Mouse (Mus musculus) neural tube, embryonic 15.5 days (tissue): ENCODE measurements around the gene Dcdc2a. TPM values are rescaled to one million over a fixed set of nuclear protein-coding genes. Genes with fewer than 3 reads are reported as not detected.

ENCODE experiments used
- ATAC-seq: fragments of 200-750 bp; cut with Nextera tagmentation; 2 replicates; pipeline ENCODE4 v1.8.0; 2017; ENCODE audit warnings: mild to moderate bottlenecking, moderate TSS enrichment, moderate library complexity; ENCODE audit not compliant: low FRiP score
- H3K27ac ChIP-seq: fragments of 300-500 bp; sonication (generic); replicated peaks from 2 replicates; pipeline ENCODE4 v1.5.1; 2015; ENCODE audit warnings: mild to moderate bottlenecking, inconsistent platforms
- H3K27me3 ChIP-seq: fragments of 300-500 bp; sonication (generic); replicated peaks from 2 replicates; pipeline ENCODE4 v1.6.1; 2015; ENCODE audit warnings: inconsistent platforms
- H3K36me3 ChIP-seq: fragments of 300-500 bp; sonication (generic); 2 replicates; pipeline ENCODE4 v1.6.1; 2015; ENCODE audit warnings: inconsistent platforms
- H3K4me1 ChIP-seq: fragments of 300-500 bp; sonication (generic); 2 replicates; pipeline ENCODE4 v1.6.1; 2015; ENCODE audit warnings: inconsistent platforms
- H3K4me2 ChIP-seq: fragments of 300-500 bp; sonication (generic); 2 replicates; pipeline ENCODE4 v1.6.1; 2015; ENCODE audit warnings: inconsistent platforms, mild to moderate bottlenecking, moderate library complexity
- H3K4me3 ChIP-seq: fragments of 300-500 bp; sonication (generic); replicated peaks from 2 replicates; pipeline ENCODE4 v1.5.1; 2015; ENCODE audit warnings: mild to moderate bottlenecking, inconsistent platforms
- H3K9ac ChIP-seq: fragments of 300-500 bp; sonication (generic); replicated peaks from 2 replicates; pipeline ENCODE4 v1.6.1; 2015; ENCODE audit warnings: mild to moderate bottlenecking, inconsistent platforms
- H3K9me3 ChIP-seq: fragments of 300-500 bp; sonication (generic); replicated peaks from 2 replicates; pipeline ENCODE4 v1.6.1; 2016; ENCODE audit warnings: inconsistent platforms
- WGBS: fragments of 180-500 bp; shearing (Covaris S2); methylation state at CpG from one replicate; pipeline ENCODE4 v1.1.7; 2015; ENCODE audit warnings: mixed read lengths; 5-methylcytosine and 5-hydroxymethylcytosine counted together
- polyA plus RNA-seq: library from polyadenylated mRNA; unstranded; fragments of >200 nt; fragmentation: Nextera tagmentation; extraction: Ambion mirVana; gene quantifications from 2 replicates; pipeline ENCODE4 v1.2.1, GENCODE M21; 2015

Gene Dcdc2a
- polyA plus RNA-seq, 1 experiment from 2014 or later = 2.3 TPM

DNA sequence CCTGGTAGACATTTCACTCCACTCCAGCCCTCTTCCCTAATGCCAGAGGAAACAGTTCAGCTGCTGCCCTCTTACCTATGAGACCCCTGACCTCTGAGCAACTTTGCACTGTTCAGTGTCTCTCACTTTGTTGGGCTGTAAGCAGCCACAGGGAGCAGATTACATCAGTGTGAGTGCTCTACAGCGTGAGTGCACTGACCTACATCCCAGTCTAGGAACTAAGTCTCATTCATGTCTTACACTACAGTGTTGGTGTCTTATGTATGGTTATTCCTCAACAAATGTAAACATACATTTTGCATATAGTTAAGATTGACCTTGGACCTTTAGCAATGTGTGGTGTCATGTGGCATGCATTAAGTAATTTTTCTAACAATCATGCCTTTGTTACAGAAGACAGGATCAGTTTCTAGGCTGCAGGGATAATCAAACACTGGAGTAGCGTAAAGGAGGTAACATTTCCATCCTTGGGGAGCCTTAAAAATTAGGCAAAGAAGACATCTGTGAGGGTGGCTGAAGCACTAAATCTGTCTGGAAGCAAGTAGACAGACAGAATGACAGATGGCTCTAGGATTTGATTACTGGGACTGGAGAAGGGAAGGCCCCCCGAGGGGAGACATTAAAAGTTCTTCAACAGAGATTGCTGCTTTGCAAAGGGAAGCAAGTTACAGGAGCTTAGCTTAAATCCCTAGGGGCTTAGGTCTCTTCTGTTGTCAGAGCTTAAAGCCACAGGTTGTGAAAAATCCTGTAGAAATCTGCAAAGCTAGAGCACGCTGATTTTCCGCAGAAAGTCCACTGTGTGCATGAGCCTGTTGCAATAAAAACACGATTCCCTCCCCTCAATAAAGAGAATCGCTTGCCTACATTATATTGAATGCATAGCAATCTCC, 130.9 kb downstream of the Dcdc2a start:
- Histone ChIP-seq H3K9ac (0 out of 2 replicates have a peak overlapping the region, but pooled peaks have one; percentile 11), H3K4me3 (peak overlapping the region; percentile 14; the same call in 1 of the 2 replicates)

DNA sequence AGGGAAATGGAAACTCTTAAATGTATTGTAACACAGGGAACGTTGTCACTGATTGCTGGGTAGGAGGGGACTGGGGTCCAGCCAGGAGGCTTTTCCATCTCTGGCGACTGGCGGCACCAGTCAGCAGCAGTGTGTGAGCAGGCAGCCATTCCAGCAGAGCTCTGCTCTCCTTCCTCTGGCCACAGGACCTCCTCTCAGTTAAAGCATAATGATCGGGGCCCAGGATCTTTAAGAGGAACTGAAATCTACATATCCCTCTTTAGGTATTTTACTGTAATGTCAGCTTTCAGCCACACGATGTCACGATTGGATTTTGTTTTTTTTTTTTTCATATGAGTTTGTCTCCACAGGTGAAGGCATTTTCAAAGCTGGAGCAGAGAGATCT, 131.5 kb downstream of the Dcdc2a start:
- no peaks in the 10 kb centered on the region for H3K9me3 ChIP-seq
- no peak overlapping the region for H3K27ac ChIP-seq
- H3K4me1 ChIP-seq = peaks cover 12% of the 10 kb centered on the region
- H3K27me3 ChIP-seq = no peaks in the 10 kb centered on the region
- peak overlapping the region; percentile 14; the same call in 1 of the 2 replicates for H3K4me3 ChIP-seq
- 8% methylated on average over 6 of the region's 6 CpGs for WGBS
- peak overlapping the region; percentile 46 for H3K4me2 ChIP-seq
- peak; percentile 56; the same call in 1 of the 2 replicates for ATAC-seq
- 0 out of 2 replicates have a peak overlapping the region, but pooled peaks have one; percentile 11 for H3K9ac ChIP-seq
- no peaks in the 10 kb centered on the region for H3K36me3 ChIP-seq

More for the DNA sequence above, 130.9 kb downstream of the Dcdc2a start:
- H3K4me1 ChIP-seq = peaks cover 12% of the 10 kb centered on the region
- H3K4me2 ChIP-seq = peak overlapping the region; percentile 46
- 18% methylated on average over 7 of the region's 7 CpGs for WGBS
- no peaks in the 10 kb centered on the region for H3K9me3 ChIP-seq
- H3K27me3 ChIP-seq = no peaks in the 10 kb centered on the region
- H3K36me3 ChIP-seq = no peaks in the 10 kb centered on the region
- ATAC-seq = peak; percentile 29; the same call in 1 of the 2 replicates
- no peak overlapping the region for H3K27ac ChIP-seq

DNA sequence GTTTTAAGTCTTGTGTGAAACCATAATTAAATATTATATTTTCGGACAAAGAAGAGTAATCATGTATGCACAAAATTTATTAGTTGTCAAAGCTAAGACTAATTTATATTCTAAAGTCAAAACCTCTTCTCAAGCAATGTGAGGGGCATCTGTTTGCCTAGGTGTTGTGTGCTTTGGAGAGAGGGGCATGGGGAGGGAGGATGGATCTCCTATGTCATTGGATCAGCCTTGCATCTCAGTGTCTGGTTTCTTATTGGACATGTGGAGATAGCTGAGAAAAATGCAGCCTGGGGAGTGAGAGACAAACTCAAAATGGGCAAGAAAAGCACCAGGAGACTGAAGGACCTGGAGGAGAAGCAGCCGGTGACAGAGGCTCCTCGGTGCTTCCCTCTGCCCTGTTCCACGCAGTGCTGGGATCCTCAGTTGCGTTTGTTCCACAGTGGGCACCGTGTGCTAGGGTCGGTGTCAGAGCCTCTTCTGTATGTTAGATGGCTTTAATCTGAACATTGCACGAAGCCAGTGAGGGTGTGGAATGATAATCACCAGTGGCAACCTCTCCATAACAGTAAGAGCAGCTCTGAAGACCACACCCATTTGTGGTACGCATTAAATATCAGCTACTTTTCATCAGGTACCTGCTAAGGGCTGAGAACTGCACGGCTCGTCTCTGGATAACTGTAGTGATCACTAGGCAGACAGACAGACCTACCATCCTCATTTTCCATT, 133.8 kb downstream of the Dcdc2a start:
- no peak overlapping the region for H3K9ac ChIP-seq
- H3K4me1 ChIP-seq = peaks cover 12% of the 10 kb centered on the region
- WGBS = 86% methylated on average over 11 of the region's 11 CpGs
- no peak overlapping the region for H3K4me3 ChIP-seq
- H3K4me2 ChIP-seq = no peak overlapping the region
- H3K27me3 ChIP-seq = no peaks in the 10 kb centered on the region
- no peaks in the 10 kb centered on the region for H3K9me3 ChIP-seq
- H3K27ac ChIP-seq = no peak overlapping the region
- no peaks in the 10 kb centered on the region for H3K36me3 ChIP-seq
- ATAC-seq = no peak

DNA sequence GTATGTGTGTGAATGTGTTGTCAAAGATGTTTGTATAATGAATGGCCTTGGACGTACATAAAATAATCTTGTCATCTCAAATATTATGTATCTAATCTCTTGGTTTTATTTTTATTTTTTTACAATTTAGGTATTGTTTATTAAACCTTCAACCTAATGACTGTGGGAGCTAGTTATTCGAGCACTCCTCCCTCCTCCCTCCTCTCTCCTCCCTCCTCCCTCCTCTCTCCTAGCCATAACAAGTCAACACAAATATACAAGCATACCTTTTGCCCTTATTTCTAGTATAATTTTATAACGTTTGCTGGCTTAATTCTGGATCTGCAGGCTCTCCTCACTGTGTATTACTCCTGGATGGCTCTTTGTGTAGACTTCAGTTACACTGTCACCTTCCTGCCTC, 134.4 kb downstream of the Dcdc2a start:
- Histone ChIP-seq H3K27ac (no peak overlapping the region), H3K4me1 (peaks cover 15% of the 10 kb centered on the region), H3K36me3 (no peaks in the 10 kb centered on the region), H3K9ac (no peak overlapping the region), H3K9me3 (no peaks in the 10 kb centered on the region), H3K4me3 (no peak overlapping the region), H3K27me3 (no peaks in the 10 kb centered on the region), H3K4me2 (no peak overlapping the region)
- ATAC-seq = no peak
- 79% methylated on average over 3 of the region's 3 CpGs for WGBS

DNA sequence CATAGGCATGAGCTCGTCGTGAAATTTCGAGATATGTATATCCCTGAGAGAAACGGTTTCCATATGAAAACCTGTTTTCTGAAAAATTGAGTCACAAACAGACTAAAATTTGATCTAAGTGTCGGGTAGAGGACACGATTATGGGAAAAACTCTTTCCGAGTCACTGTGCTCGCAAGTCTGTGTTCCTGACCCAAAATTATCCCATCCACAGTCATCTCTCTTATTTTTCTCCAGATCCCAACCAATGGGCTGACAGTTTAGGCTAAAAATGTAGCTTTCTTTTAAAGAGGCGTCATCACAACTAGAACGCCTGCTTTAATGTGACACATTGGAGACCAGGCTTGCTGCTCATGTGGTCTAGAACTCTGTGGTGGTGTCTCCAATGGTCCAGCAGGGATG, 139.9 kb downstream of the Dcdc2a start:
- ATAC-seq = no peak
- H3K27me3 ChIP-seq = no peaks in the 10 kb centered on the region
- no peak overlapping the region for H3K27ac ChIP-seq
- no peaks in the 10 kb centered on the region for H3K9me3 ChIP-seq
- H3K9ac ChIP-seq = no peak overlapping the region
- H3K36me3 ChIP-seq = no peaks in the 10 kb centered on the region
- no peak overlapping the region for H3K4me3 ChIP-seq
- H3K4me1 ChIP-seq = 0 out of 2 replicates have a peak, but pooled peaks cover 3% of the 10 kb centered on the region
- no peak overlapping the region for H3K4me2 ChIP-seq
- 95% methylated on average over 10 of the region's 10 CpGs for WGBS

DNA sequence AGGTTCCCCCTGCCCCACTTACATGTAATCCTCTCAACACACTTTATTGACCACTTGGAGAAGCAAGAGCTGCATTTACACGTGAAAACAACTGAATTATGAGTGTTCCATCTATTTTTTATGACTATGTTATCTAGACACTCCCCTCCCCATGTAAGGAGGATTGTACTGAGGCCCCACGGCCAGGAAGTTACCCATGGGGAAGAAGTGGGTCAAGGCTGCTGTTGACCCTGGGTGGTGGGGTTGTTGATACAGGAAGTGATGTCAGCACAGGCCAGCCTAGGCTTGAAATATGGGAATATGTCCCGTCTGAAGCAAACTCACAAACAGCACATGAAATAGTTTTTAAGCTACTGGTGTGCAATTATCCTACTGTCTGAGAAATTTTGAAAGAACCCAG, 144.1 kb downstream of the Dcdc2a start:
- Histone ChIP-seq H3K27ac (no peak overlapping the region), H3K36me3 (no peaks in the 10 kb centered on the region), H3K9ac (no peak overlapping the region), H3K4me1 (no peaks in the 10 kb centered on the region), H3K9me3 (no peaks in the 10 kb centered on the region), H3K4me2 (no peak overlapping the region), H3K4me3 (no peak overlapping the region), H3K27me3 (no peaks in the 10 kb centered on the region)
- no peak for ATAC-seq
- 63% methylated on average over 3 of the region's 3 CpGs for WGBS

DNA sequence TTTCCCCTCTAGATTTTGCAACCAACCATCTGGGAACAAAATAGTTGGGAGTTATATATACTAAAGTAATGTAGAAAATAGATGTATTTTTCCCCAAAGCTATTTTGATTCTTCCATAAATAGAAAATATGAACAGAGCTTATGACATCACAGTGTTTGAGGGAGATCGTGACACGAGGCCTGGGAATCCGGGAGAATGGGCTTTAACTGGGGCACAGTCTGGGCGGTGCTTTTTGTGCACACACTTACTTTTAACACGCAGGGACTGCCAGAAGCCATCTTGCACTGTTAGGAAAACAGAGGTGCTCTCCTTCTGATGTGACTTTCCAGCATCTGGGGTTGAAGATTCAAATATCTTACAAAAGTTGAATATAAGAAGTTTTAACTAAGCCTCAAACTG, 151.1 kb downstream of the Dcdc2a start:
- no peak for ATAC-seq
- H3K4me3 ChIP-seq = no peak overlapping the region
- H3K9me3 ChIP-seq = no peaks in the 10 kb centered on the region
- H3K27ac ChIP-seq = no peak overlapping the region
- no peak overlapping the region for H3K4me2 ChIP-seq
- H3K36me3 ChIP-seq = no peaks in the 10 kb centered on the region
- H3K9ac ChIP-seq = no peak overlapping the region
- no peaks in the 10 kb centered on the region for H3K4me1 ChIP-seq
- WGBS = 90% methylated on average over 5 of the region's 5 CpGs
- no peaks in the 10 kb centered on the region for H3K27me3 ChIP-seq

DNA sequence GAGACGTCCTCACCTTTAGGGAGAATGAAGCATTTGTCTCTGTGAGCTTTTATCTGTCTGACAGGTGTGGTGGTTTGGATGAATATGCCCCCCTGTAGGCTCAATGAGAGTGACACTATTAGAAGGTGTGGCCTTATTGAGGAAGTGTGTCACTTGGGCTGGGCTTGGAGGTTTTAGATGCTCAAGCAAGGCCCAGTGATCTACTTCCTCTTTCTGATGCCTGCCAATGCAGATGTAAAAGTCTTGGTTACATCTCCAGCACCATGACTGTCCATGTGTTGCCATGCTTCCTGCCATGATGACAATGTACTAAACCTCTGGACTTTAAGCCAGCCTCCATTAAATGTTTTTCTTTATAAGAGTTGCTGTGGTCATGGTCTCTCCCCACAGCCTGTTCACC, 162.6 kb downstream of the Dcdc2a start:
- H3K4me3 ChIP-seq = no peak overlapping the region
- no peaks in the 10 kb centered on the region for H3K27me3 ChIP-seq
- H3K4me1 ChIP-seq = no peaks in the 10 kb centered on the region
- no peak for ATAC-seq
- WGBS = 80% methylated on average over 1 of the region's 1 CpGs
- no peaks in the 10 kb centered on the region for H3K36me3 ChIP-seq
- no peak overlapping the region for H3K9ac ChIP-seq
- H3K9me3 ChIP-seq = no peaks in the 10 kb centered on the region
- no peak overlapping the region for H3K27ac ChIP-seq
- H3K4me2 ChIP-seq = no peak overlapping the region

DNA sequence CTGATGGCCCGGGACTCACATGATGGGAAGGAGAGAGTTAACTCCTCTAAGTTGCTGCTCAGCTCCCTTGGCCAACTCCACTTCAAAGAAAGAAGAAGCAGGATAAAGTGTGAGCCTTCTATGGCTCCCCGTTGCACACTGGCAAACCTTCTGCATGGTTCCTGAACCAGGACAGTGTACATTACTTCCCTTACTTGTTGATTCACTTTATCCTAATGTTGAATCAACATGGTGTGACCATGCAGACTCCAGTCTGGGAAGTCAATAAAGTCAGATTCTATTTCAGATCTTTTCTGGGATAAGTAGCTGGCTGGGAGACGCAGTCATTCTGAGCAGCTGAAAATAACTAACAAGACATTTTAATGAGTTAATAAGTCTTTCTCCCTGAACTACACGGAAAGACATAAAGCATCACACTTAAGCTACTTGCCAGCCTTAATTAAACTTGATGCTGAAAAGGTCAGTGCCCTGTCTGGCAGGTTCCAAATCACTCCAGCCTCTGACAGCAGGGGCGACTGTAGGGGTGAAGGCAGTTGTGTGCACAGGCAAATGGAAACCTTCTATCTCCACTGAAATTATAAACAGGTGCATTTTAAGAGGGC, 164.5 kb downstream of the Dcdc2a start:
- H3K4me2 ChIP-seq = no peak overlapping the region
- no peaks in the 10 kb centered on the region for H3K36me3 ChIP-seq
- no peaks in the 10 kb centered on the region for H3K9me3 ChIP-seq
- 80% methylated on average over 5 of the region's 5 CpGs for WGBS
- no peak overlapping the region for H3K27ac ChIP-seq
- no peaks in the 10 kb centered on the region for H3K27me3 ChIP-seq
- no peak overlapping the region for H3K9ac ChIP-seq
- no peak for ATAC-seq
- H3K4me1 ChIP-seq = no peaks in the 10 kb centered on the region
- no peak overlapping the region for H3K4me3 ChIP-seq

DNA sequence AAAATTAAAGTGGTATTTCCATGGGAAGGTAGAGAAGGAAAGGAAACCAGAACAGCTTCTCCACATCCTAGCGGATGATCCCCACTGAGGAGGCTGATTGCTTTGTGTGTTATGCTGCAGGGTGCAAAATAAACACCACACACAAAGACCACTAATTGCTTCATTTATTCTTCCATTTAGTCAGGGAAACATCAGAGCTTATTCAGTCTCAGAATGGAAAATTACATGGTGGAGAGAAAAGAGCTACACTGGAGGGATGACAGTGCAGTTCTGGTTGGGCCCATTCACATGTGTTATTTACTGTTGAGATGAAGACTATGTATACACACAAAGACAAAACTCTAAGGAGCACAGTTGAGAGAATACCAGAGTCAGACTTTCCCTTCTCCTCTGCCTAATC, 196.1 kb downstream of the Dcdc2a start:
- no peaks in the 10 kb centered on the region for H3K9me3 ChIP-seq
- H3K36me3 ChIP-seq = no peaks in the 10 kb centered on the region
- H3K4me3 ChIP-seq = no peak overlapping the region
- ATAC-seq = peak; percentile 47; the same call in 1 of the 2 replicates
- H3K27me3 ChIP-seq = no peaks in the 10 kb centered on the region
- H3K9ac ChIP-seq = no peak overlapping the region
- WGBS = 44% methylated on average over 1 of the region's 1 CpGs
- H3K4me1 ChIP-seq = no peaks in the 10 kb centered on the region
- H3K27ac ChIP-seq = no peak overlapping the region
- H3K4me2 ChIP-seq = no peak overlapping the region

DNA sequence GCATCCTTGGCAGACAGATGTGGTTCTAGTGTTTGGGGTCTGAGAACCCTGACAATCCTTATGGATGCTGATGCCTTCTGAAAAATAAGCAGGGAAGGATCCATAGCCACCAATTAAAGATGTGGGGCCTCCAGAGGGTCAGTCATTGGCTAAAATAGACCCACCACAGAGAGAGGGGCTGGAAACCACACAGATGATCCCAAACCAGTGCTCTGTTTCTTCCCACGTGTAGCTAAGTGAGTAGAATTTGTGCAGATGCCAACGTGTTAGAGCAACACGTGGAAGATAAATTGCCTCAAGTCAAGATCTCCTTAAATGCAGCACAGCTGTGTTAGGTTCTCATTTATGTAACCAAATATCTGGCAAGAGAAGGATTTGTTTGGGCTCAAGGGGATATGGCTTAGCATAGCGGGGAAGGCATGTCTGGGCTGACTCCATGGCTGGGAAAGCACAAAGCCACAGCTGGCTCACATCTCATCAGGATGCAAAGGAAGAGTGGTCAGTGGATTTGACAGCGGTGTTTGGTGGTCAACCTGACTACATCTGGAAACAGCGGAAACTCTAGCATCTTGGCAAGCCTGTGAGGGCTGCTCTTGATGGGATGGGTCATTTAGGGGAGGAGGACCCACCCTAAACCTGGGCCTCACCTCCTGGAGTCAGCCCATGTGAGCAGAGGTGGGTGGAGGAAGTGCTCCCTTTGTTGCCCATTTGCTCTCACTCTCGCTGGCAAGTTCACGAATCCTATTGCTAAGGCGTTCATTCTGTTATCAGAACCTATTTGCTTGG, 198.9 kb downstream of the Dcdc2a start:
- H3K4me2 ChIP-seq = no peak overlapping the region
- no peaks in the 10 kb centered on the region for H3K27me3 ChIP-seq
- no peaks in the 10 kb centered on the region for H3K9me3 ChIP-seq
- no peaks in the 10 kb centered on the region for H3K36me3 ChIP-seq
- no peak overlapping the region for H3K9ac ChIP-seq
- 85% methylated on average over 9 of the region's 9 CpGs for WGBS
- H3K4me1 ChIP-seq = no peaks in the 10 kb centered on the region
- ATAC-seq = no peak
- no peak overlapping the region for H3K4me3 ChIP-seq
- no peak overlapping the region for H3K27ac ChIP-seq
